Mouse (Mus musculus): ENCODE measurements around the gene Cpne8. TPM values are rescaled to one million over a fixed set of nuclear protein-coding genes. Genes with fewer than 3 reads are reported as not detected.
A peak's percentile ranks its signal among the peaks of the same experiment; 100 is the strongest.

The Cpne8 gene
- total RNA-seq (2021) (1 to 10 TPM; 6.3 to 9.3 TPM), polyA plus RNA-seq (2012; rRNA removed) (7.2 and 7.3 TPM in 2 replicates)
- long read RNA-seq, partial matches to known transcripts: 0 of 4 reads
- long read RNA-seq, other reads (novel, unspliced or antisense): 0 of 4 reads

GRCm38 (mm10) chr15:90678985-90679759, at the start of gene Cpne8:
Cpne8 (minus strand) TSS chr15:90679432.
- DNase-seq: peak; percentile 87

- no peak for DNase-seq
These were observed 38.5 kb upstream of the Cpne8 start for GRCm38 (mm10) chr15:90717717-90718116.

- no peak for DNase-seq
These were observed 30.1 kb upstream of the Cpne8 start for GRCm38 (mm10) chr15:90709296-90709695.

- DNase-seq: no peak
These were observed 25.1 kb upstream of the Cpne8 start for GRCm38 (mm10) chr15:90704314-90704713.

- DNase-seq: no peak
These were observed 24.4 kb upstream of the Cpne8 start for GRCm38 (mm10) chr15:90703502-90704232.

- DNase-seq: no peak
These were observed 7.5 kb upstream of the Cpne8 start for GRCm38 (mm10) chr15:90686770-90687169.

GRCm38 (mm10) chr15:90679760-90680579, 738 bp upstream of the Cpne8 start:
- DNase-seq: peak; percentile 67

- peak; percentile 38 for DNase-seq
These were observed 744 bp downstream of the Cpne8 start for GRCm38 (mm10) chr15:90678488-90678887.

GRCm38 (mm10) chr15:90669494-90669893, 9.7 kb downstream of the Cpne8 start:
- no peak for DNase-seq

GRCm38 (mm10) chr15:90666893-90667292, 12.3 kb downstream of the Cpne8 start:
- no peak for DNase-seq

- no peak for DNase-seq
These were observed 14.6 kb downstream of the Cpne8 start for GRCm38 (mm10) chr15:90664615-90665014.

GRCm38 (mm10) chr15:90663631-90664030, 15.6 kb downstream of the Cpne8 start:
- DNase-seq: no peak

GRCm38 (mm10) chr15:90660723-90661122, 18.5 kb downstream of the Cpne8 start:
- DNase-seq: no peak

- DNase-seq: no peak
These were observed 21.2 kb downstream of the Cpne8 start for GRCm38 (mm10) chr15:90658053-90658452.

- no peak for DNase-seq
These were observed 22.7 kb downstream of the Cpne8 start for GRCm38 (mm10) chr15:90656521-90656920.

GRCm38 (mm10) chr15:90647011-90647577, 32.1 kb downstream of the Cpne8 start:
- peak; percentile 3 for DNase-seq

- no peak for DNase-seq
These were observed 32.9 kb downstream of the Cpne8 start for GRCm38 (mm10) chr15:90646326-90646725.

GRCm38 (mm10) chr15:90645828-90646227, 33.4 kb downstream of the Cpne8 start:
- no peak for DNase-seq

GRCm38 (mm10) chr15:90624201-90624600, 55.0 kb downstream of the Cpne8 start:
- DNase-seq: no peak

GRCm38 (mm10) chr15:90622005-90622404, 57.2 kb downstream of the Cpne8 start:
- DNase-seq: no peak

- no peak for DNase-seq
These were observed 59.5 kb downstream of the Cpne8 start for GRCm38 (mm10) chr15:90619736-90620135.
